Mouse (Mus musculus): ENCODE results near the gene Tm2d3.
A peak's percentile ranks its signal among the peaks of the same experiment; 100 is the strongest.

Gene Tm2d3

DNA sequence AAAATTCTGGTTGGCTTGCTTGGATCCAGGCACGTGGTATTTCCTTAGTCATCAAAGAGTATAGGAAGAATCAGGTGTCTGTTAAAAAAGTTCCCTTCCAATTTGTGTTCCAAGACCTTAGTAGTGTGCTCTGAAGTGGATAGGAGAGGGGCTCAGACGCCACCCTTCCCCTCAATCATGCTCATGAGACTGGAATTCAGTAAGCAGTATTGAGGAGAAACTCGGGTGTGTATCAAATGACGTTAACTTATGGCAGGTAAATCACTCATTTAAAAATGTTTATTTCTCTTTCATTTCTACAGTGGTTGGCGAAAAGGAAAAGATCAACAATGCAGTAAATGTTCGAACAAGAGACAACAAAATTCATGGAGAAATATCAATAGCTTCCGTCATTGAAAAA, at the start of gene Tm2d3:
Gene Tm2d3 (plus strand): TSS at position 301 of the 400 bp plus-strand sequence.
- no peak for ATAC-seq (ENCODE audit: low TSS enrichment)

DNA sequence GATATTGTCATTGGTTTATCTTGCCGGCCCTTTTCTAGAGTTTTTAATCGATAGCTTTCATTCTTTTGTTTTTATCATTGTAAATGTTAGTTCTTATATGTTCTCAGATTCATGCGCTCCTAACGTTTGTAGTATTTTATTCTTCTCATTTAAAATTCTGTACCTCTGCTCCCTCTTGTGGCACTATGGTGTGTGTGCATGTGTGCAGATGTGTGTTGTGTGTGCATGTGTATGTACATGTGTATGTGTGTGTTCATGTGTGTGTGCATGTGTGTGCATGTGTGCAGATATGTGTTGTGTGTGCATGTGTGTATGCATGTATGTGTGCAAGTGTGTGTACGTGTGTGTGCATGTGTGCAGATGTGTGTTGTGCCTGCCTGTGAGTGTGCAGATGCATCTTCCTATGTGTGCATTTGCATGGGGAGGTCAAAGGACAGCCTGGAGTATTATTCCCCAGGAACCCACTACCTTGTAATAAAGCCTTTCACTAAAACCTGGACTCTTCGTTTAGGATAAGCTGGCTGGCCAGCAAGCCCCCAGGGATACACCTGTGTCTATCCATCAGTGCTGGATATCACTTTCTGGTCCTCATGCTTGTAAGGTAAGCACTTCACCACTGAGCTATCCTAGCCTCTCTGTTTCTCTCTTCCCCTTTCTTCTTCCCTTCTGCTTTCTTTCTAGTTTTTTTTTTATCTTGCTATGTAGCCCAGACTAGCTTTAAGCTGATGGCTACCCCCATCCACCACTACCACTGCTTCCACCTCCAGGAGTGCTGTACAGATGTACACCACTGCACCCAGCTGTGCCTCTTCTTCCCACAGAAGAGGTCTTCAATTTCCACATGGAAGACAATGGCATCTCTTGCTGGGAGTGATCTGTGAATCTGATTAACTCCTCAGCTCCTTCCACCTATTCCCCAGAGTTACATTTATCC, 48.3 kb upstream of the Tm2d3 start:
- ATAC-seq (ENCODE audit: low TSS enrichment), result no peak

DNA sequence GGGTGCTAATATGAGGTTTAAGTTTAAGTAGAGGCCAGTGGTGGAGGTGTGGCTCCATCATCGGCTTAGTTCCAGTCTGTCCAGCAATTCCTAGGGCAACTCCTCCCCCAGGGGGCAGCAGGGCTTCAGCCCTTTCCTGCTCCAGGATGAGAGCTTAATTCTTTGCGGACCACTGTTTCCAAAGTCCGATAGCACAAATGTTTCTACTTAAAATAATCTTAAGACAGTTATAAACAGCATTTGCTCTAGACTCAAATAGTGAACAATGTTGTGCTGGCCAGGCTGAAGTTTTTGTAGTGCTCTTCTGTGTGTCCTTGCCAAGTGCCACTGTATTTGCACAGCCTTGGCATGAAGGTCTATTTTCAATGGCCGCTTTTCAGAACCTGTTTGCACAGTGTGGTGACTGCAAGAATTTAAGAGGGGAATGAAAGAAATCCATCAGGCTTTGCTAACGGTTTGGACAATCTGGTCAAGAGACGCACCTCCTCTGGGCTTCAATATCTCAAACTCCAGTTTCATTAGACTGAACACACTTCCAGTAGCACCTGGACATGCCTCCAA, 47.0 kb upstream of the Tm2d3 start:
- no peak for ATAC-seq (ENCODE audit: low TSS enrichment)

DNA sequence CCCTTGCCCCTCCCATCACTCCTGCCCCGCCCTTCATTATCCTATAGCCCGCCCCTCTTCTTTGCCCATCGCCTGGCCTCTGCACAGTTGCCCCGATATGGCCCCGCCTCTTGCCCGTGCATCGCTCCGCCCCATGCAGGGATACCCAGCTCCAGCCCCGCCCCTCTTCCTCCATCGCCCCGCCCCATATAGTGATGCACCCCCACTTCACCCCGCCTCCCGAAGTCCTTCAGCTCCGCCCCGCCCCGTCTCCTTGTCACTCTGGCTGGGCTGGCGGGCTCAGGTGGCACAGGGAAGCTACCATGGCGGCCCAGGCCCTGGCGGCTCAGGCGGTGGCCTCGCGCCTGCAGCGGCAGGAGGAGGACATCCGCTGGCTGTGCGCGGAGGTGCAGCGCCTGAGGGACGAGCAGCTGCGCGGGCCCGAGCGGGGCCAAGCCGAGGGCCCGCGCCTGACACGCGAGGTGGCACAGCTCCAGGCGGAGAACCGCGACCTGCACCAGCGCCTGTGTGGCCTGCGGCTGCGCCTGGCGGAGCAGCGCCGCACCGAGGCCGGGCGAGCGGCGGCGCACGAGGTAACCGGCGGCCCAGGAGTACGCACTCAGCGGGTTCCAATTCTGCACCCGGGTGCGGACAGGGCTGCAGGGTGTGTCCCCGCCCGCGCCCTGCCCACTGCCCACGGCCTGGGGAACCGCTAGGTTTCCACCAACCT, 46.2 kb upstream of the Tm2d3 start, which contains the start of gene Tarsl2:
Gene Tarsl2 (plus strand): TSS at position 256 of the 709 bp plus-strand sequence.
- peak; percentile 81 for ATAC-seq (ENCODE audit: low TSS enrichment)

DNA sequence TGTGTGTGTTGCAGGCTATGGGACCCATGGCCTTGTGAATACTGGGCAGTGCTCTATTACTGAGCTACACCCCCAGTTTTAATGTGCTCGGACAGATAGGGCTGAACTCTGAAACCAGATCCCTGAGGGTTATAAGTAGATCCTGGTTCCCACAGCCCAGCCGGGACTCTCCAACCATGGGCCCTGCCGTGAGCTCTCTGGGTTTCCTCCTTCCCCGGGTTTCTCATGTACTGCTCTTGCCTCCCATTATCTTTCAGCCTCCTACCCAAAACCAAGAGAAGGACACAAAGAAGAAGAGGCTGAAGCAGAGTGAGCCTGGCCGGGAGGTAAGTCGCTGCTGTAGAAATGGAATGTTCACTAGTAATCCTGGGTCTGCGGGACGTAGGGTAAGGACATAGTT, 45.0 kb upstream of the Tm2d3 start:
- ATAC-seq (ENCODE audit: low TSS enrichment), result no peak

DNA sequence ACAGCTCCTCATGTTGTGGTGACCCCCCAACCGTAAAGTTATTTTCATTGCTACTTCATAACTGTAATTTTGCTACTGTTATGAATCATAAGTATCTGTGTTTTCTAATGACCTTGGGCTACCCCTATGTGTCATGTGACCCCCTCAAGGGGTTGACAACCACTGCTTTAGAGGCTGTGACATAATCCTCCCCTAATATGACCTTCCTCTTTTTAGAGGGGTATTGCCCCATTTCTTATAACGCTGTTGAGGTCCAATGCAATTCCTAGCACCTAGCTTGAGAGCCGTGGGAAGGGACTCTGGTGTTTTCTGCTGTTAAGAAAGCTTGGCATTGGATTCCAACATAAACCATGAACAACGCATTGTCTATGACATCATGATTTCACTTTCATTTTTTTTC, 40.3 kb upstream of the Tm2d3 start:
- no peak for ATAC-seq (ENCODE audit: low TSS enrichment)

DNA sequence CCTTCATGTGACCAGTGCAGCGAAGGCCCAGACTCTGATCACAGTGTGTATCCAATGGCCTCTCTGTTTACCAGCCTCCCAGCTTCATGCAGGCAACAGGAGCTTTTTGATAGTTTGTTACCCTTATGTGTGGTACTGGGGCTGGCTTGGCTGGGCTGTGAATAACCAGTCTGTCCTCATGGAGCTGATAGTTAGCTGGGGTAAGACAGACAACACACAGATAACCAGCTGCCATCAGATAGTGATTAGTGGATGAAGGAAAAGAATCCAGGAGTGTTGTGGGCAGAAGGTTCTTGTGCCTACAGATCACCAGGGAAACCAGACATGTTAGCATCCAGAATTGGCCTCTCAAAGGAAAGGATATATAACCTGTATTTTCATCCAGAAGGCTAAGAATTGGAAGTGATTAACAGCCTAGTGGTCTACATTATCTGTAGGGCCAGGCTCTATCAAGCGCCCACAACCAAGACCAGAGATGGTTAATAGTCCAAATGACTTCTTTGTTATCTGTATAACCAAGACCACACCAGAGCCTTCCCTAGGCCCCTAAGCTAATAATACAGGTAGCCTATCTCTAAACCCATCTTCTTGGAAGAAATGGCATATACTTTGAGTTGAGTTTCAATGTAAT, 33.4 kb upstream of the Tm2d3 start:
- ATAC-seq (ENCODE audit: low TSS enrichment), result no peak

DNA sequence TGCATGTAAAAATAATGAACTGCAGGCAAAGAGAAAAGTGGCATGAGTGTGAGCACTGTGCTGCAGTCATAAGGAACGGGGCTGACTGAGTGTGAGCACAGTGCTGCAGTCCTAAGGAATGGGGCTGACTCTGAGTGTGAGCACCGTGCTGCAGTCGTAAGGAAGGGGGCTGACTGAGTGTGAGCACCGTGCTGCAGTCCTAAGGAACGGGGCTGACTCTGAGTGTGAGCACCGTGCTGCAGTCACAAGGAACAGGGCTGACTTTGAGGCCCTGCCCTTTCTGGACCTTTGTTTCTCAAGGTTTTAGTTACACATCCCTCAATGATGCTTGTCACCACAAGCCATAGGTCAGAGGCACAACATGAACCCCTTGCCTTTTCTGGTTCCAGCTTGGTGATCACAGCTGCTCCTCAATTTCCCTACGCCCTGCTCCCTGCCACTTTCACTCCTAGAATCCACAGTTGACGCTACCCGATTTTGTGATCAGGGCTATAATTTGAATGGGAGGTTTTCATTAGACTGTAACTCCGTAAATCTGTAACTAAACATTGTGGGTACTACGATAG, 27.7 kb upstream of the Tm2d3 start:
- peak; percentile 20; the same call in 1 of the 2 replicates for ATAC-seq (ENCODE audit: low TSS enrichment)

DNA sequence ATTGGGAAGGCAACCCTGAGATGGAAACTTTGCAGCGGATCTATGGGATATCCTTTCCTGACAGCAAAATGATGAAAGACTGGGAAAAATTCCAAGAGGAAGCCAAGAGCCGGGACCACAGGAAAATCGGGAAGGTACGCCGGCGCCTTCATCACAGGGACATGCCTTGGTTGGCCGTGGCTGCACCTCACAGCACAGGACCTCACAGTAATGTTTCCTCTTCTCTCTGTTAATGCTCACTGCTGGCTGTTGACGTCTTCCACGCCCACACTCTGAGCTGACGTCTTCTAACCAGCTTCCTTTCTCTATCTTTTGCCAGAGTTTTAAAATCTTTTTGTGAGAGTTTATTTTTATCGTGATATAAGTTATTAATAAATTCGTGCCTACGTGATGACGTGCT, 27.1 kb upstream of the Tm2d3 start:
- peak; percentile 62; the same call in 1 of the 2 replicates for ATAC-seq (ENCODE audit: low TSS enrichment)

DNA sequence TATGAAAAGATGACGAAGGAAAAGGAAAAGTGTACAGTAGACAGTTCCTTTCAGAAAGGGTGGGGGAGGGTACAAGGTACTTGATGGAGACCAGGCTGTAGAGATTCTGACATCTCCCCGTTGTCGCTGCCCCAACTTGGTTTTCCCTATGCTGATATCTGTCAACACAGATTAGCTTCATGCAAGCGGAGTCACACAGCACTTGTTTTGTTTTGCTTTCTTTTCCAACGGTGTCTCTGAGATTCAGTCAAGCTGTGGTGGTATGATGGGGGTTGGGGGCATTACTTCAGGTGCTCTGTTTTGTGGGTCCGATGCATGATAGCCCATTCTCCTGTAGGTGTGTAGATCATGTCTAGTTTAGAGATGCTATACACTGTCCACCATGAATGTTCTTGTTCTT, 23.5 kb upstream of the Tm2d3 start:
- ATAC-seq (ENCODE audit: low TSS enrichment), result no peak

DNA sequence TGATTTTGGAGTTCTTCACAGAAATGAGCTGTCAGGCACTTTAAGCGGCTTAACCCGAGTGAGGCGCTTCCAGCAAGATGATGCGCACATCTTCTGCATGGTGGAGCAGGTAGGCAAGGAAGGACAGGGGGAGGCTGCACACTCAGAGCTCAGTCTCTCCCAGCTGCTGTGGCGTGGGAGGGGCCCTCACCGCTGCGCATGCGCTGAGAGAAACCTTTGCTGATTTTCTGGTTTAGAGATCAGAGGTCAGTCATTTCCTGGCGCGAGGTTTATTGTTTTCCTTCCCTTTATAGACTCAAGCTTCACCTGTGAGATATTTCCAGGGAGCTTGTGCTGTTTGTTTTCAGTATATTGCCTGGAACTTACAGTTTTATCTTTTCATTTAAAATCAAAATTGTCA, 12.9 kb upstream of the Tm2d3 start:
- ATAC-seq (ENCODE audit: low TSS enrichment), result no peak

DNA sequence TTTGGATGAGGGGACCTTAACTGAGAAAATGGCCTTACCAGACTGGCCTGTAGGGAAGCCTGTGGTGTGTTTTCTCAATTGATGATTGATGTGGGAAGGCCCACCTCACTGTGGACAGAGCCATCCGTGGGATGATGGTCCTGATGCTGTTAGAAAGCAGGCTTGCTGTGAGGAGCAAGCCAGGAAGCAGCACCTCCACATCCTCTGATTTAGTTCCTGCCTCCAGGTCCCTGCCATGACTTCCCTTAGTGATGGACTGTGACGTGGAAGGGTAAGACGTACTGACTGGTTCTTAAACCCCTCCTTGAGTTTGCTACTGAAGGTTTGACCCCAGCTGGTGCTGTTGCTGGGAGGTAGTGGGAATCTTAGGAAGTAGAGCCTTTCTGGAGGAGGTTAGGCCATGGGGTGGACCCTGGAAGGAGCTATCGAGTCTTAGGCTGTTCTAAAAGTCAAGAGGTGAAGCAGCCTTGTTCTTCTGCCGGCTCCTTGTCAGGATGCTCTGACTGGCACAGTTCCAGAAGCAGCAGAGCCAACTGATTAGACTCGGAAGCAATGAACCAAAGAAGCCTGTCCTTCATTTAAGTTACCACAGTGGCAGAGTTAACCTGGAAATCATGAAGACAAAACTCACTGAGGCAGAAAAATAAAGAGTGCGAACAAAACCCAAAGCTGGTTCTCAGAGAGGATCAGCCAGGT, 11.9 kb upstream of the Tm2d3 start:
- ATAC-seq (ENCODE audit: low TSS enrichment), result no peak

DNA sequence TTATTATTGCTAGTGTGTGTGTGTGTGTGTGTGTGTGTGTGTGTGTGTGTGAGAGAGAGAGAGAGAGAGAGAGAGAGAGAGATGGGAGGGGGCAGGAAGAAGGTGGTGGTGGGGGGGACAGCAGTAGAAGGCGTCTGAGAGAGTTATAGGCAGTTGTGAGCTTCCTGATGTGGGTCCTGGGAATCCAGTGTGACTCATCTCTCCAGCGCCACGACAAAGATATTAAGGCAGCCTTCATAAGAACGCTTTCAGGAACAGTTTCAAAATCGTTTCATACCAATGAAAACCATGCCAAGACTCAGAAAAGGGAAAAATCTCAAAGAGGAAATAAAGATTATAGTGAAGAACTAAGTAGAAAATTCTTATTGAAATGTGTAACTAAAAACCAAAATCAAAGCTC, 9.8 kb upstream of the Tm2d3 start:
- ATAC-seq (ENCODE audit: low TSS enrichment), result peak; percentile 55; the same call in 1 of the 2 replicates

DNA sequence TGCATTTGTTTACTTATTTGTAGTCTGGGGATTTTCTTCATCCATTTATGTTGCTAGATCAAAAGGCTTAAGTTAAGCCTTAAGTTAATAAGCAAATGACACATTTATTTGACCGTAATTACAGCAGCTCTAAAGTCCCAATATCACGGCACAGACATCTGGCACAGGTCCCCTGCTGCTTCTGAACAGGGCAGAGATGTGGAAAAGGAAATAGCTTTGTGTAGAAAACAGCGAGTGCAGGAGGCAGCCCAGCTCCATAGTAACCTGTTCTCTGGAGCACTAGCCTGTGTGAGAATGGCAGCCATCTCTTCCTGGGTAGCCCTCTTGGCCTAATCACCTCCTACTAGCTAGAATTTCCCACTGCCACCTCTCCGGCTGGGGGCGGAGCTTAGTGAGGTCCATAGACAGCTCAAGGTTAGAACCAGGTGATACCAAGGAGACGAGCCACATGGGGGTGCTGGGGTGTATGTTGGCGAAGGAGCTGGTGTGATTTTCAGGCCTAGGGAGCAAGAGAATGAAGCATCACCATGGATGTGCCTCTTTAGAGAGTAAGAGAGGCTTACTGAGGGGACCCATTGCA, 6.6 kb upstream of the Tm2d3 start:
- no peak for ATAC-seq (ENCODE audit: low TSS enrichment)

DNA sequence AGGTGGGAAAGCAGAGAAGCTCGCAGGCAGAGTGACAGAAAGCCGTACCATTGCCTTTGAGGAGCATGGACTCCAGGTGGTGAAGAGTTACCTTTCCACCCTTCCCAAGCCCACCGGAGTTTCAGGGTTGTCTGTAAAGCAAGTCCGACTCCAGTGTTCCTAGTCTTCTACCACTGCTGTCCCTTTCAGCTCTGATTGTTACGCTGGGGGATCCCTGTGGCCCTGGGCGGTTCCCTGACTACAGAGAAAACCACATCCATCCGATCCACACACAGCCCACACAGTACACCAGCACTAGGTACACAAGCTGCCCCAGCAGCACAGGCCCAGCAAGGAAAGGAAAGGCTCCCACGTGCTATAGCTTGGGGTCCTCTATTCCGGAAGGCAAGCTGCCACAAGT, 4.3 kb upstream of the Tm2d3 start:
- no peak for ATAC-seq (ENCODE audit: low TSS enrichment)

DNA sequence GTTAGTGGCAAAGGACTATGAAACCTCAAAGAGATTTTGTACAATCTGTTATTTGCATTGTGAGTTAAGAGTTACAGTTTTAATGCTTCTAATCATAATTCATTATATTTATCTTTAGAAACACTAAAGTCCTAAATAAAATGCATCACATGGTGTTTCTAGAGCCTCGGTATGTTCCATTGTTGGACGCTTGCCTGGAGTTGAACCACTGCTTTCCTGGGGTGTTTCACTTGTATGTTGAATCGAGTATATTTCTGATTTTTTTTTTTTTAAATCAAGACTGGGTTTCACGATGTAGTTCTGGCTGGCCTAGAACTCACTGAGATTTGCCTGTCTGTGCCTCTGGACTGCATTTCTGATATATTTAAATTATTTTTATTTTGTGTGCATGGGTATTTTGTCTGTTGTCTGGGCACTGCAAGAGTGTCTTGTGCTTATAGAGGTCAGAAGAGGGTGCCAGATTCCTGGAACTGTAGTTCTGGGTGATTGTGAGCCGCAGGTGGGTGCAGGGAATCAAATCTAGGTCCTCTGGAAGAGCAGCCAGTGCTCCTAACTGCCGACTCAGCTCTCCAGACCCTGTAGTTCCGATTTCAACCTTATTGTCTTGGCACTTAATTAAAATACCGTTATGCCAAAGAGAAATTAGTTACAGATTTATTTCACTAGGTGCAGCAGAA, 1.1 kb downstream of the Tm2d3 start:
- ATAC-seq (ENCODE audit: low TSS enrichment), result no peak

DNA sequence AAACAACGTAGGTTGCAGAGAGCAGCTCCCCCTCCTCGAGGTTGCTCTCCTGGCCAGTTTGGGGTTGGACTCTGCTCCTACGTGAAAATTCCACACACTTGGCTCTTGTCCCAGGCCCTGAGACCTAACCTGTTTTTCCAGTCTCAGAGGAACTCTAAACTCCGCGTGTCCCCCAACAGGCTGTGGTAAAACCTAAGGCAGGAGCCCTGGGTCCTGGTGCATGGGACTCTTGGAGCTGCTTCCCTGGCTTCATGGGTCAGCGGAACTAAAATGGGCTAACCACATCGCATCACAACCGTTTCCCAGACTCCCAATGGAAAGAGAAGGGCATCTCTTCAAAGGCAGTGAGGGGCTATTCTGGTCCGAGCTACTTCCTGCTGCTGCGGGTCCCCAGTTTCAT, 1.9 kb downstream of the Tm2d3 start:
- peak; percentile 60 for ATAC-seq (ENCODE audit: low TSS enrichment)

DNA sequence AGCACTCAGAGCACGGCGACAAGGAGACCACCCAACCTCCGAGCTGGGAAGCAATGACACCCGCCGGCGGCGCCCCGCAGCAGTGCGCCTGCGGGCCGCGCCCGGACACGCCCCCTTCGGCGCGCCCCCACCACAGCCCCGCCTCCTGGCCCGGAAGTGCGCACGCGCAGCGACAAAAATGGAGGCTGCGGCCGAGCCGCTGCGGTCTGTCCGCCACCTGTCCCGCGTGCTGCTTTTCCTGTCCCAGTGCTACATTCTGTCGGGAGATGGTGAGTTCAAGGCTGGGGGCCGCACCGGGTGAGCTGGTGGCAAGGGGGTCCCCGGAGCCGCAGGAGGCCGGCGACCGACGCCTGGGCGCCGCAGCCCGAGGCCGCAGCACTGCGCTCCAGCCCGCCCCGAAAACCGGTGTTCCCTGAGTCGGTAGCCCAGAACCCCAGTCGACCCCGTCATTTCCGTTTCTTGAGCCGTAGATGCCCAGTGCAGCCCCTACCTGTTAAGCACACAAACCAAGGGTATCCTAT, 2.4 kb downstream of the Tm2d3 start:
- ATAC-seq (ENCODE audit: low TSS enrichment), result peak; percentile 93

DNA sequence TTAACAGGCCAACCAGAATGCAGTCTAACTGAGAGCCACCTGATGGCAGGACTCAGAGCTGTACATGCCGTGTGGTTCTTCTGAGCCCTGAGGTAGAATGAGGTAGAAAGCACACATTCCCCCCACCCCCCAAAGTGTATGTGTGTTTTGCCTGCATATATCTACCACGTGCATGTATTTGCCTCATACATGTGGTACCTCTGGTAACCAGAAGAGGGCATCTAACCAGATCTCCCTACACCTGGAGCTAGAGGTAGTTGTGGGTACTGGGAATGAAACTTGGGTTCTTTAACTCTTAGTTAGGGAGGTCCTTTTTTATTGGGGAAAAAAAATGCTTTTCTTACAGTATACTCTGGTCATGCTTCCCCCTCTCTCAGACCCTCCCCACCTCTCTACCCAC, 5.5 kb downstream of the Tm2d3 start:
- ATAC-seq (ENCODE audit: low TSS enrichment), result no peak

DNA sequence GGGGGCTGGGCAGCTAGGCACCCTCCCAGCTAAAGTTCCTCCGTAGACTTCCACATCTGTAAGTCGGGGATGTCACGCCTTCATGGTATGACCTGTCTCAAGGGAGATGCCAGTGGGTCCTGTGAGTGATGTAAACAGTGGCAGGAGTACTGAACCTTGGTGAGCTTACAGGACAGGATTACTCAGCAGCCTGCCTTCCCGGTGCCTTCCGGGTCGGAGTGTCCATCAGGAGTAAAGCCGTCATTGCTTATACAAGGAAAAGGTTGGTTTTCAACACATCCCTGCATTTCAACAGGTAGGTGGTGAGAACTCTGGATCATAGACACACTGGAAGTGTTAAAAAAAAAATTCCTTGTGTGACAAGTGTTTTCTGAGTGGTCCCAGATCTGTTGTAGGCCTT, 11.1 kb downstream of the Tm2d3 start:
- no peak for ATAC-seq (ENCODE audit: low TSS enrichment)
